Mouse (Mus musculus) olfactory bulb, adult 2 months (tissue): Measurements from ENCODE around the gene Nudt2.

Experiments
- CTCF ChIP-seq: fragments of 200-500 bp; IDR thresholded peaks from 2 replicates; pipeline ENCODE4 v1.5.1; 2012; ENCODE audit warnings: low read depth, mild to moderate bottlenecking, low read length, moderate library complexity; ENCODE audit not compliant: insufficient read depth
- POLR2A ChIP-seq: fragments of 200-500 bp; IDR thresholded peaks from 2 replicates; pipeline ENCODE4 v1.6.1; 2012; ENCODE audit warnings: mild to moderate bottlenecking, low read depth, low read length, moderate library complexity; ENCODE audit not compliant: insufficient read depth

DNA sequence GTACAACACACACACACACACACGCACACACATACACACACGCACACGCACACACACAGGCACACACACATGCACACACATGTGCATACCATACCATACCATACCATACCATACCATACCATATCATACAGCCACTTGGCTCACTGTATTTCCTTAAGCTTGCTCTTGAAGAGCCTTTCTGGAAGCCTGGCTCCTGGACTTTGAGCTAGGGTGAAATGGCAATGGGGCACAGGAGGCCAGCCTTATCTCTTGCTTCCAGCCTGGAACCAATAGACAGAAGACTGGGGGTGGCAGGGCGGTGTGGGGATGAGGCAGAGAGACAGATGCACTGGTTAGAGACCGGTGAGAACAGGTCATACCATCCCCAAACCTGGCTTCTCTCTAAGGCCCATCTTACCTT, 54.2 kb downstream of the Nudt2 start:
- TF ChIP-seq CTCF (no peak), POLR2A (no peak)
